8 mouse cellular contexts compared by ENCODE assay signal in genomic region chr11:117598610-117599009, GRCm38 (mm10). TPM values are rescaled to one million over a fixed set of nuclear protein-coding genes. Genes with fewer than 3 reads are reported as not detected.
DNase-seq lines count a peak whose midpoint lies in the region; ATAC-seq and TF ChIP-seq lines count a peak whose summit lies in the region.

No protein-coding gene starts in this region.

- peak overlapping the region; percentile 70 for H3K4me2 ChIP-seq in heart, embryonic 14.5 days (ENCODE audit: low read length)
- H3K4me2 ChIP-seq in limb, embryonic 11.5 days (ENCODE audit: low read depth, severe bottlenecking): peak overlapping the region; percentile 36
- H3K4me2 ChIP-seq in midbrain, postnatal 0 days (ENCODE audit: low read depth, low read length, poor library complexity, severe bottlenecking): peak overlapping the region; percentile 24

- WGBS in heart, embryonic 14.5 days: 4% methylated on average over 9 of the region's 9 CpGs
- WGBS in limb, embryonic 11.5 days: 2% methylated on average over 9 of the region's 9 CpGs
- 6% methylated on average over 9 of the region's 9 CpGs for WGBS in midbrain, postnatal 0 days

- no peak for TF ChIP-seq CTCF in embryonic fibroblast, embryonic 13.5 days (IDR thresholded peaks at IDR 0.05; ENCODE audit: borderline replicate concordance, insufficient read depth, low read length)
- no peak for TF ChIP-seq CTCF in midbrain, postnatal 0 days (IDR thresholded peaks at IDR 0.05)

- no peak for ATAC-seq in heart, embryonic 14.5 days (ENCODE audit: insufficient number of reproducible peaks, insufficient read depth, low FRiP score, low read depth)
- no peak for ATAC-seq in limb, embryonic 11.5 days (ENCODE audit: insufficient number of reproducible peaks, low FRiP score, low TSS enrichment, low read depth)
- ATAC-seq in midbrain, postnatal 0 days (ENCODE audit: low FRiP score): no peak
- ATAC-seq in erythroblast, adult 5-6 weeks (replicated peaks; ENCODE audit: low FRiP score, poor library complexity, severe bottlenecking): no peak
- ATAC-seq in cerebellum, adult (ENCODE audit: insufficient number of reproducible peaks, low FRiP score, low TSS enrichment): no peak

- H3K27me3 ChIP-seq in heart, embryonic 14.5 days (ENCODE audit: control insufficient read depth, insufficient read depth, low read length): peaks cover 50% of the 10 kb centered on the region
- H3K27me3 ChIP-seq in limb, embryonic 11.5 days (ENCODE audit: control insufficient read depth, insufficient read depth, low read length): peaks cover 9% of the 10 kb centered on the region; the same call in 1 of the 2 replicates
- H3K27me3 ChIP-seq in midbrain, postnatal 0 days (ENCODE audit: insufficient read depth, low read length): no peaks in the 10 kb centered on the region

- H3K36me3 ChIP-seq in heart, embryonic 14.5 days (ENCODE audit: control insufficient read depth, insufficient read depth, low read length): no peaks in the 10 kb centered on the region
- H3K36me3 ChIP-seq in limb, embryonic 11.5 days (ENCODE audit: control insufficient read depth, insufficient read depth, low read length): no peaks in the 10 kb centered on the region
- no peaks in the 10 kb centered on the region for H3K36me3 ChIP-seq in midbrain, postnatal 0 days (ENCODE audit: insufficient read depth, low read length)

- DNase-seq in heart, postnatal 4 days: no peak
- DNase-seq in ES-CJ7 (ENCODE audit: low read depth, low spot score): peak; percentile 70
- DNase-seq in limb, embryonic 11.5 days (ENCODE audit: low spot score): peak; percentile 50
- DNase-seq in midbrain, postnatal 0 days (ENCODE audit: low spot score): no peak

- no peak overlapping the region for H3K27ac ChIP-seq in heart, embryonic 14.5 days (replicated peaks in 1 of 2; ENCODE audit: control insufficient read depth in 1 of 2, insufficient read depth in 1 of 2, low read depth in 2 of 2, low read length in 2 of 2)
- H3K27ac ChIP-seq in embryonic fibroblast, embryonic 13.5 days (ENCODE audit: insufficient read depth, low read length): no peak overlapping the region
- no peak overlapping the region for H3K27ac ChIP-seq in limb, embryonic 11.5 days (replicated peaks; ENCODE audit: low read depth, low read length)
- peak overlapping the region; percentile 80 for H3K27ac ChIP-seq in midbrain, postnatal 0 days (ENCODE audit: low read depth, low read length)

- no peaks in the 10 kb centered on the region for H3K9me3 ChIP-seq in heart, embryonic 14.5 days (ENCODE audit: control insufficient read depth, low read length)
- H3K9me3 ChIP-seq in limb, embryonic 11.5 days (ENCODE audit: control insufficient read depth, low read length): no peaks in the 10 kb centered on the region
- H3K9me3 ChIP-seq in midbrain, postnatal 0 days (ENCODE audit: low read length): no peaks in the 10 kb centered on the region

- H3K4me3 ChIP-seq in heart, embryonic 14.5 days (ENCODE audit: control insufficient read depth in 1 of 2, insufficient read depth in 1 of 2, low read depth in 1 of 2, low read length in 2 of 2): peak overlapping the region; percentile 46 to 50
- H3K4me3 ChIP-seq in embryonic fibroblast, embryonic 13.5 days (ENCODE audit: insufficient read depth, low read length): peak overlapping the region; percentile 43
- H3K4me3 ChIP-seq in limb, embryonic 11.5 days (ENCODE audit: low read depth, low read length): peak overlapping the region; percentile 9; the same call in 1 of the 2 replicates
- peak overlapping the region; percentile 9; the same call in 1 of the 2 replicates for H3K4me3 ChIP-seq in midbrain, postnatal 0 days (ENCODE audit: low read depth, low read length)

- H3K9ac ChIP-seq in heart, embryonic 14.5 days (ENCODE audit: low read length): peak overlapping the region; percentile 69
- peak overlapping the region; percentile 3; the same call in 1 of the 2 replicates for H3K9ac ChIP-seq in limb, embryonic 11.5 days (ENCODE audit: low read length)
- no peak overlapping the region; the same call in 1 of the 2 replicates for H3K9ac ChIP-seq in midbrain, postnatal 0 days (replicated peaks; ENCODE audit: low read length, poor library complexity, severe bottlenecking)

- H3K4me1 ChIP-seq in heart, embryonic 14.5 days (ENCODE audit: control insufficient read depth in 2 of 2, insufficient read depth in 2 of 2, low read length in 2 of 2): peaks cover 16 to 22% of the 10 kb centered on the region in 2 experiments
- H3K4me1 ChIP-seq in embryonic fibroblast, embryonic 13.5 days (ENCODE audit: control insufficient read depth, insufficient read depth, low read length): no peaks in the 10 kb centered on the region
- H3K4me1 ChIP-seq in limb, embryonic 11.5 days (ENCODE audit: control insufficient read depth, insufficient read depth, low read length): peaks cover 34% of the 10 kb centered on the region
- peaks cover 38% of the 10 kb centered on the region for H3K4me1 ChIP-seq in midbrain, postnatal 0 days (ENCODE audit: insufficient read depth, low read length)

- TF ChIP-seq POLR2A in embryonic fibroblast, embryonic 13.5 days (IDR thresholded peaks at IDR 0.05; ENCODE audit: low read depth, low read length): no peak

RNA-seq across cellular contexts. Expression of gene Tnrc6c, which starts 55.5 kb away (rescaled TPM):
- polyA plus RNA-seq in heart, embryonic 14.5 days (2014; fragmentation: Nextera tagmentation; extraction: Ambion mirVana): 8.7 and 8.9 TPM in 2 replicates
- 10 to 100 TPM; 25.4 to 27.4 TPM for total RNA-seq in heart, postnatal 4 days (2021)
- polyA plus RNA-seq in embryonic fibroblast, embryonic 13.5 days (2011; ENCODE audit: insufficient read length, low read depth, missing spikeins): 17.9 and 24.8 TPM in 2 replicates
- 16.1 and 16.5 TPM in 2 replicates for polyA plus RNA-seq in limb, embryonic 11.5 days (2014; fragmentation: Nextera tagmentation; extraction: Ambion mirVana)
- total RNA-seq in midbrain, postnatal 0 days (2014; rRNA removed): 78.4 and 79.8 TPM in 2 replicates
- polyA plus RNA-seq in midbrain, postnatal 0 days (2015; fragmentation: Nextera tagmentation; extraction: Ambion mirVana): 22.8 and 26.5 TPM in 2 replicates
- total RNA-seq in erythroblast, adult 5-6 weeks (2015; ENCODE audit: low replicate concordance): 5.6 and 6.9 TPM in 2 replicates
- total RNA-seq in erythroblast, adult 5-6 weeks (2017; ENCODE audit: low replicate concordance): 6.3 and 9.5 TPM in 2 replicates

Comparison
In these comparisons a context has a peak if more than half of its experiments do, and no peak if none do; other contexts are left out.
1. DNase-seq: peak in ES-CJ7 (single experiment) and limb, embryonic 11.5 days (single experiment); none in heart, postnatal 4 days (single experiment) and midbrain, postnatal 0 days (single experiment).
2. Peak in every context shown above with its lines, with median percentiles within 50 percentile points of each other: H3K4me2 ChIP-seq and H3K4me3 ChIP-seq.